In the genomic region with DNA sequence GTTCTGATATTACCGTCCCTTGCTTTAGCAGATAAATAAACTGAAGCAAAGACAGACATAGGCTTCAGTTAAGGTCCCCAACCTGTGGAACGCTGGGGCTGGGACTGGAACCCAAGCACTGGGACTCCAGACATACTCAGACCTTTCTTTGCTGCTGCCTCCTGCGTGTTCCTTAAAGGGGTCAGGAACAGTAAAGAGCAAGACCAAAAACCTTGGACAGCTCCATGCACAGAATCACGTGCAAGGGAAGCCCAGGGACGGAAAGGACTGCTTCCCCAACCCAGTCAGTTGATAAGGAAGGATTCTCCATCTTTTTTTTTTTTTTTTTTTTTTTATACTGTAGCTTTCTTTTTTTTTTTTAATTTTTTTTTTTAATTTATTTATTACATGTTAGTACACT, we compare ENCODE assay signal across 12 mouse cellular contexts. TPM values are rescaled to one million over a fixed set of nuclear protein-coding genes. Genes with fewer than 3 reads are reported as not detected.
DNase-seq lines count a peak whose midpoint lies in the region; ATAC-seq and TF ChIP-seq lines count a peak whose summit lies in the region.
"Had no signal": no experiment of that assay in that cellular context is flagged by ENCODE, and none has a peak within 500 bp of the region (broad histone marks: within the 10 kb centered on the region; RNA-seq: fewer than 3 reads in every experiment).

No protein-coding gene starts in this region.

- H3K4me2 ChIP-seq in hindbrain, embryonic 14.5 days (replicated peaks): peak overlapping the region; percentile 97
- H3K4me2 ChIP-seq in hindbrain, embryonic 16.5 days (ENCODE audit: low read length): no peak overlapping the region
- H3K4me2 ChIP-seq in embryonic facial prominence, embryonic 13.5 days: peak overlapping the region; percentile 98

- WGBS in hindbrain, embryonic 14.5 days: 35% methylated on average over 5 of the region's 5 CpGs
- WGBS in hindbrain, embryonic 16.5 days: 35% methylated on average over 5 of the region's 5 CpGs
- WGBS in embryonic facial prominence, embryonic 13.5 days: 24% methylated on average over 5 of the region's 5 CpGs
- WGBS in olfactory bulb, adult 2 months: 28% methylated on average over 5 of the region's 5 CpGs

- H3K9me3 ChIP-seq in hindbrain, embryonic 14.5 days (ENCODE audit: control insufficient read depth, low read length): no peaks in the 10 kb centered on the region
- no peaks in the 10 kb centered on the region for H3K9me3 ChIP-seq in hindbrain, embryonic 16.5 days (ENCODE audit: control insufficient read depth, low read length)
- H3K9me3 ChIP-seq in embryonic facial prominence, embryonic 13.5 days: no peaks in the 10 kb centered on the region
- H3K9me3 ChIP-seq: embryonic facial prominence, embryonic 12.5 days had no signal

- no peak for TF ChIP-seq CTCF in olfactory bulb, adult 2 months (IDR thresholded peaks at IDR 0.05; ENCODE audit: insufficient read depth, low read depth, low read length)

- no peak overlapping the region for H3K27ac ChIP-seq in hindbrain, embryonic 14.5 days
- no peak overlapping the region for H3K27ac ChIP-seq in hindbrain, embryonic 16.5 days (ENCODE audit: low read depth, low read length)
- H3K27ac ChIP-seq in embryonic facial prominence, embryonic 13.5 days: no peak overlapping the region
- H3K27ac ChIP-seq in olfactory bulb, adult 2 months (ENCODE audit: insufficient read depth, low read depth, low read length): no peak overlapping the region
- H3K27ac ChIP-seq: embryonic facial prominence, embryonic 12.5 days had no signal

- no peak for ATAC-seq in hindbrain, embryonic 14.5 days (ENCODE audit: low FRiP score)
- ATAC-seq in hindbrain, embryonic 16.5 days: no peak
- ATAC-seq in embryonic facial prominence, embryonic 13.5 days (ENCODE audit: insufficient number of reproducible peaks, insufficient read depth, low FRiP score, low TSS enrichment, low read depth): no peak
- ATAC-seq in erythroblast, adult 5-6 weeks (replicated peaks; ENCODE audit: low FRiP score, poor library complexity, severe bottlenecking): no peak

- no peak for TF ChIP-seq POLR2A in olfactory bulb, adult 2 months (IDR thresholded peaks at IDR 0.05; ENCODE audit: insufficient read depth, low read depth, low read length)

- H3K9ac ChIP-seq in hindbrain, embryonic 14.5 days: no peak overlapping the region
- H3K9ac ChIP-seq in hindbrain, embryonic 16.5 days (ENCODE audit: low read depth, low read length): no peak overlapping the region
- no peak overlapping the region for H3K9ac ChIP-seq in embryonic facial prominence, embryonic 13.5 days

- peaks cover 20% of the 10 kb centered on the region; the same call in 1 of the 2 replicates for H3K4me1 ChIP-seq in hindbrain, embryonic 14.5 days (replicated peaks; ENCODE audit: control insufficient read depth, insufficient read depth, low read length)
- H3K4me1 ChIP-seq in hindbrain, embryonic 16.5 days (ENCODE audit: control insufficient read depth, insufficient read depth, low read depth, low read length): peaks cover 9% of the 10 kb centered on the region
- peaks cover 17% of the 10 kb centered on the region for H3K4me1 ChIP-seq in embryonic facial prominence, embryonic 13.5 days
- peaks cover 10% of the 10 kb centered on the region for H3K4me1 ChIP-seq in olfactory bulb, adult 2 months (ENCODE audit: control insufficient read depth, insufficient read depth, low read length)

- H3K4me3 ChIP-seq in hindbrain, embryonic 14.5 days (replicated peaks; ENCODE audit: low read length): no peak overlapping the region
- H3K4me3 ChIP-seq in hindbrain, embryonic 16.5 days (ENCODE audit: low read length): no peak overlapping the region
- no peak overlapping the region for H3K4me3 ChIP-seq in embryonic facial prominence, embryonic 13.5 days
- peak overlapping the region; percentile 30 for H3K4me3 ChIP-seq in olfactory bulb, adult 2 months (ENCODE audit: insufficient read depth, low read depth, low read length)

- DNase-seq in hindbrain, embryonic 14.5 days (ENCODE audit: low spot score): no peak
- peak; percentile 15 for DNase-seq in testis, postnatal 14 days (ENCODE audit: low spot score)
- no peak for DNase-seq in testis, postnatal 10 days (ENCODE audit: low spot score)
- no peak for DNase-seq in urinary bladder, postnatal 14 days (ENCODE audit: low spot score)
- DNase-seq: liver, postnatal 0 days; right cerebral cortex, postnatal 4 days had no signal

- H3K36me3 ChIP-seq in hindbrain, embryonic 14.5 days (replicated peaks; ENCODE audit: control insufficient read depth, insufficient read depth): peaks cover 6% of the 10 kb centered on the region; the same call in 1 of the 2 replicates
- peaks cover 4% of the 10 kb centered on the region; the same call in 1 of the 2 replicates for H3K36me3 ChIP-seq in hindbrain, embryonic 16.5 days (ENCODE audit: control insufficient read depth, insufficient read depth, low read length)
- peaks cover 12% of the 10 kb centered on the region for H3K36me3 ChIP-seq in embryonic facial prominence, embryonic 13.5 days

- no peaks in the 10 kb centered on the region for H3K27me3 ChIP-seq in hindbrain, embryonic 14.5 days (ENCODE audit: control insufficient read depth, insufficient read depth, low read length)
- H3K27me3 ChIP-seq in hindbrain, embryonic 16.5 days (replicated peaks; ENCODE audit: control insufficient read depth, insufficient read depth, low read length): no peaks in the 10 kb centered on the region
- H3K27me3 ChIP-seq in embryonic facial prominence, embryonic 13.5 days: no peaks in the 10 kb centered on the region
- H3K27me3 ChIP-seq: embryonic facial prominence, embryonic 12.5 days had no signal

RNA-seq across cellular contexts. Expression of gene Nim1k, which starts 1.1 kb away (rescaled TPM):
- 5.4 and 6.4 TPM in 2 replicates for polyA plus RNA-seq in hindbrain, embryonic 14.5 days (2014; fragmentation: Nextera tagmentation; extraction: Ambion mirVana)
- polyA plus RNA-seq in hindbrain, embryonic 16.5 days (2015; fragmentation: Nextera tagmentation; extraction: Ambion mirVana): 6.7 and 7.5 TPM in 2 replicates
- polyA plus RNA-seq in embryonic facial prominence, embryonic 13.5 days (2015; fragmentation: Nextera tagmentation; extraction: Ambion mirVana): 0.77 and 1.4 TPM in 2 replicates
- not detected in 2 replicates for polyA plus RNA-seq in olfactory bulb, adult 2 months (2012; ENCODE audit: insufficient read depth, insufficient read length, low replicate concordance, missing spikeins)
- total RNA-seq in erythroblast, adult 5-6 weeks (2015; ENCODE audit: low replicate concordance): not detected in 2 replicates
- total RNA-seq in erythroblast, adult 5-6 weeks (2017; ENCODE audit: low replicate concordance): not detected in 2 replicates
- total RNA-seq: MEL had no signal

RNA-seq across cellular contexts. Expression of gene Zfp131, which starts 33.9 kb away (rescaled TPM):
- polyA plus RNA-seq in hindbrain, embryonic 14.5 days (2014; fragmentation: Nextera tagmentation; extraction: Ambion mirVana): 32.7 and 34.5 TPM in 2 replicates
- polyA plus RNA-seq in hindbrain, embryonic 16.5 days (2015; fragmentation: Nextera tagmentation; extraction: Ambion mirVana): 26.9 and 27.1 TPM in 2 replicates
- 45.0 and 48.6 TPM in 2 replicates for polyA plus RNA-seq in embryonic facial prominence, embryonic 13.5 days (2015; fragmentation: Nextera tagmentation; extraction: Ambion mirVana)
- polyA plus RNA-seq in olfactory bulb, adult 2 months (2012; ENCODE audit: insufficient read depth, insufficient read length, low replicate concordance, missing spikeins): not detected in 2 replicates
- total RNA-seq in erythroblast, adult 5-6 weeks (2015; ENCODE audit: low replicate concordance): 25.6 and 32.8 TPM in 2 replicates
- 16.3 and 28.3 TPM in 2 replicates for total RNA-seq in erythroblast, adult 5-6 weeks (2017; ENCODE audit: low replicate concordance)
